In genomic region chr11:24076127-24076650, GRCm38 (mm10) we compare ENCODE assay signal across 8 mouse cellular contexts. TPM values are rescaled to one million over a fixed set of nuclear protein-coding genes. Genes with fewer than 3 reads are reported as not detected.
DNase-seq lines count a peak whose midpoint lies in the region; ATAC-seq and TF ChIP-seq lines count a peak whose summit lies in the region.

No protein-coding gene starts in this region.

- H3K36me3 ChIP-seq in hindbrain, embryonic 15.5 days = no peaks in the 10 kb centered on the region

- H3K9me3 ChIP-seq in hindbrain, embryonic 15.5 days = no peaks in the 10 kb centered on the region

- ATAC-seq in hindbrain, embryonic 15.5 days (ENCODE audit: low FRiP score, low read depth) = peak; percentile 36
- ATAC-seq in megakaryocyte progenitor cell, adult 5-6 weeks (replicated peaks; ENCODE audit: poor library complexity) = peak; percentile 36

- no peak for TF ChIP-seq CTCF in bone marrow macrophage, adult 2 months (IDR thresholded peaks at IDR 0.05; ENCODE audit: low read depth, low read length)

- 0% methylated on average over 32 of the region's 32 CpGs for WGBS in hindbrain, embryonic 15.5 days

- peak; percentile 64 for DNase-seq in ES-CJ7 (ENCODE audit: low read depth, low spot score)
- peak; percentile 85 for DNase-seq in forelimb bud, embryonic 11.5 days (ENCODE audit: low read depth, low spot score)
- peak; percentile 85 to 94 for DNase-seq in left cerebral cortex, postnatal 14 days (ENCODE audit: low spot score in 2 of 2)
- DNase-seq in right cerebral cortex, postnatal 10 days (ENCODE audit: low spot score in 2 of 2) = peak; percentile 91 to 92
- DNase-seq in yolk sac, embryonic 10.5 days (ENCODE audit: low spot score) = peak; percentile 66

- no peak overlapping the region for H3K27ac ChIP-seq in bone marrow macrophage, adult 2 months (ENCODE audit: insufficient read depth, low read depth, low read length)
- H3K27ac ChIP-seq in hindbrain, embryonic 15.5 days (replicated peaks) = peak overlapping the region; percentile 96

- H3K4me2 ChIP-seq in hindbrain, embryonic 15.5 days = peak overlapping the region; percentile 93

- intact Hi-C loops in left cerebral cortex, postnatal 14 days (cut with DNase I) = loop anchor here (5.0 to 10.0 kb wide), 2 partner anchors 1659 to 1996 kb away; no protein-coding TSS in a partner anchor

- peak overlapping the region; percentile 64 for H3K4me3 ChIP-seq in bone marrow macrophage, adult 2 months (ENCODE audit: insufficient read depth, low read length)
- H3K4me3 ChIP-seq in hindbrain, embryonic 15.5 days = peak overlapping the region; percentile 76

- TF ChIP-seq POLR2A in bone marrow macrophage, adult 2 months (IDR thresholded peaks at IDR 0.05; ENCODE audit: borderline replicate concordance, low read depth, low read length) = no peak

- H3K9ac ChIP-seq in hindbrain, embryonic 15.5 days = peak overlapping the region; percentile 86

- 0 out of 2 replicates have a peak, but pooled peaks cover 3% of the 10 kb centered on the region for H3K27me3 ChIP-seq in hindbrain, embryonic 15.5 days

- H3K4me1 ChIP-seq in bone marrow macrophage, adult 2 months (ENCODE audit: control insufficient read depth, insufficient read depth, low read length) = peaks cover 4% of the 10 kb centered on the region; the same call in 1 of the 2 replicates
- peaks cover 17% of the 10 kb centered on the region for H3K4me1 ChIP-seq in hindbrain, embryonic 15.5 days (replicated peaks)

RNA-seq across cellular contexts. Expression of gene A830031A19Rik, which starts 1.3 kb away (rescaled TPM):
- not detected in 2 replicates for polyA plus RNA-seq in bone marrow macrophage, adult 2 months (2012; ENCODE audit: insufficient read depth, insufficient read length, missing spikeins)
- not detected in 2 replicates for polyA plus RNA-seq in hindbrain, embryonic 15.5 days (2015; fragmentation: Nextera tagmentation; extraction: Ambion mirVana)
- total RNA-seq in left cerebral cortex, postnatal 14 days (2021) = 1 to 10 TPM in 1 of 2 experiments, under 1 TPM in 1; 0.66 to 1.1 TPM
- total RNA-seq in megakaryocyte progenitor cell, adult 5-6 weeks (2015) = not detected in 2 replicates
- total RNA-seq in megakaryocyte progenitor cell, adult 5-6 weeks (2017) = not detected in 2 replicates

RNA-seq across cellular contexts. Expression of gene Bcl11a, which starts 1.7 kb away (rescaled TPM):
- 0.23 and 0.43 TPM in 2 replicates for polyA plus RNA-seq in bone marrow macrophage, adult 2 months (2012; ENCODE audit: insufficient read depth, insufficient read length, missing spikeins)
- polyA plus RNA-seq in hindbrain, embryonic 15.5 days (2015; fragmentation: Nextera tagmentation; extraction: Ambion mirVana) = 93.1 and 116 TPM in 2 replicates
- 100 to 1,000 TPM; 114 to 125 TPM for total RNA-seq in left cerebral cortex, postnatal 14 days (2021)
- total RNA-seq in megakaryocyte progenitor cell, adult 5-6 weeks (2015) = 42.8 and 70.9 TPM in 2 replicates
- 24.3 and 29.1 TPM in 2 replicates for total RNA-seq in megakaryocyte progenitor cell, adult 5-6 weeks (2017)
